Mouse (Mus musculus) frontal cortex, postnatal 14 days (tissue): ENCODE data around the gene Ccdc177.

Experiments
- DNase-seq, 2 experiments: peaks; one replicate each; pipeline ENCODE4 v3.0.0; 2022; ENCODE audit warnings: low spot score in 2 of 2

Gene Ccdc177

DNA sequence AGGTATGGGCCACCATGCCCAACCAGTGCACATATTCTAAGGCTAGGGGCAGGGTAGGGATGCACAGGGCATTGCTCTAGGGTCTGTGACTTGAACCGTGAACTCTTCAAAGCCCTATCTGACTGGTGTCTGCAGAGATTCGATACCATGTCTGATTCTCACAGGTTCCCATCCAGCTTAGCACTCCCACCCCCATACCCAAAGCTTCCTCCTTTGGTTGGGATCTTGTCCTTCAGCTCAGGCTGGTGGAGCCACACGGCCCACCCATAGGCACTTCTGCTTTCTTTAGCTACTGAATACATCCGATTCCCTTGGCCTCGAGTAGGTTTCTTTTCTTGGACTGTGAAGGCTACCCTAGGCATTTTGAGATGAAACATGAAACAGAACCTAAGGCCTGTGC, 24.5 kb upstream of the Ccdc177 start:
- DNase-seq = no peak

DNA sequence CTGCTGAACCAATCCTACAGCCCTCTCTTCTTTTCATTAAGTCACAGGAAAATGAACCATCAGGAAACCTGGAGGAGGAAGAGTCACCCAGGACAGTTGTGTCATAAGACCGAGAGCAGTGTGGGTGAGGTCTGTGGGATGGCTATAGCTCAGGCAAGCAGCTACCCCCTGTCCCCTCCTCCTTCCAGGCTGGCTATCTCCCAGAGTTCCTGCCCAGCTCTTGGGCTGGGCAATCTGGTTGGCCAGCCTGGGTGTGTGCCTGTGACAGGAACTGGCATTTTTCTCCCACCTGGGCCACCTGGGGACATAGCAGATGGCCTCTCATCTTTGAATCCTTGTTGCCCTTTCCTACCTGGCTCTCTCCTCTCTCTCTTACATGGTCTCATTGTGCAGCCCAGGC, 23.4 kb upstream of the Ccdc177 start:
- DNase-seq = no peak

DNA sequence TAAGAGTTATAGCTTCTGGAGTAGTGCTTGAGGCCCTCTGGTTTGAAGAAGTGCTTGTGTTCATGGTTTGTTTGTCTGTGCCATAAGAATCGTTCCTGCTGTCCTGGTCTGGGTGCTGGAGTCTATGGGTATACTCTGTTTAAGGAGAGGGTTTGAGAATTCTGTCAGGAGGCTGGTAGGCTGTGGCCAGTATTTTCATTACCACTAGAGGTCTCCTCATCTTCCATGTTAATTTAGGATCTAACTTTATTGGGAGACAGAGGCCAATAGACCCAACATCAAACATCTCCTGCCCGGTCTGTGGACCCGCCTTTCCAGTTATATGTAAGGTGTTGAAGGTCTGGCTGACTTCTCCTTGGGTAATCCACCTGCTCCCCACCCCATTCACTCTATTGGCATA, 22.4 kb upstream of the Ccdc177 start:
- no peak for DNase-seq

DNA sequence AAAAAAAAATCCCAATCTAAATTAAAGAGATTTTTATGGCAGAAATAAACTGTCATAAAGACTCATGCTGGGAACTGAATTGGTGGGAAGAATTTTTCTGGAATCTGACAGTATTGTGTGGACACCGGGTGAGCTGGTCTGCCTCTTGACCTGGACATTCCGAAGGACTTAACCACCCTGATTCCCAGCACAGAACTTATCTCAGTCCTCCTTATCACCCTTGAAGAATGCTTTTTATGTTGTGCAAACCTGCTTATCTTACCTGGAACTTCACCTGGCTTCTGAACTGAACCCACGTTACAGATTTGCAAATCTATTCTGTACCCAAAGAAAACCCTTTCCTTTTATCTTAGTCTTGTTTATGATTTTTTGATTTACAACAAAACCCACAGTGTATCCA, 21.7 kb upstream of the Ccdc177 start:
- DNase-seq = no peak

DNA sequence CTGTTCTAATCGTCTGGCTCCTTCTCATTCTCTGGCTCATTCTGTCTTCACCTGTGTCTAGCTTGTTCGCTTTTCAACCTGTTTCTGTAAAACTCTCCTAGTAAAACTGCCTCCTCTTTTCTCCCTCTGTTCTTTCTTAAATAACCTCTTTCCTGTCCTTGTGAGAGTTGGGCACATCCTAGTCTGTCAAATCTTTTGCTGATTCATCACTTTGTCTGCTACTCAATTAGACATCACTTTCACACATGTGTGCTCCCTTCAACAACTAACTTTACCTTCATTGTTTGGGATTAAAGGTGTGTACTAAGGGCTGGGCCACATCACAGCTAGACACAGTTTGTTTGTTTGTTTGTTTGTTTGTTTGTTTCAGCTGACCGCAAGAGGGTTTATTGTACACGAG, 19.3 kb upstream of the Ccdc177 start:
- DNase-seq = no peak

DNA sequence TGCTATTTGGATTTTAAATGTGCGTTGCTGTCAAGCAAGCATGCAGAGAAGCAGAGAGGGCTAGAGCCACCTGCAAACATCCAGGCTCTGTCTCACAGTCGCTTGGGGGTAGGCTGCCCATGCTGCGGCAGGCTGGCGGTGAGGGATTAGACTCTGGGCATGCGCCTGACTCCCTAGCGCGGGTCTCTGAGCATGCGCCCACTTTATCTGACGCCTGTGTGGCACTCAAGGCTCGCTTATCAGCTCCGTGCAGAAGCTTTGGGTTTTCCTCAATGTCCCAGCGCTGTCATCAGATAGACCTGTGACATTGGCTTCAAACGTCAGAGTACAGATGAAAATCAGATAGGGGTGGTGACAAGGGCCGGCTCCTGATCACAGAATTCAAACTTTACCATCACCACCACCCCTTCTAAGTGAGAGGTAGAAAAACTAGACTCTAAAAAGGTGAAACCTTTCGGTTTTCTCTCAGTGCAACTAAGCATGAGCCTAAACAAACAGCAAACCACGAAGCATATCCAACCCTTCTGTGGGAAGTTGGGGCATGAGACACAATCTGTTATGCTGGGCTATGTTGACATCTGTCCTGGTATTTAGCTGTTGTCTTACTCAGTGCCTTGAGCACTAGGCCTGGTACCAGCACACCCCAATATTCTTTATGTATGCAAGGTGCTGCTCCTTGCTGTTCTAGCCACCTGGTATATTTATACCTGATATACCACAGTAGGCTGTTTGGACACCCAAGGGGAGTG, 17.9 kb upstream of the Ccdc177 start:
- no peak for DNase-seq

DNA sequence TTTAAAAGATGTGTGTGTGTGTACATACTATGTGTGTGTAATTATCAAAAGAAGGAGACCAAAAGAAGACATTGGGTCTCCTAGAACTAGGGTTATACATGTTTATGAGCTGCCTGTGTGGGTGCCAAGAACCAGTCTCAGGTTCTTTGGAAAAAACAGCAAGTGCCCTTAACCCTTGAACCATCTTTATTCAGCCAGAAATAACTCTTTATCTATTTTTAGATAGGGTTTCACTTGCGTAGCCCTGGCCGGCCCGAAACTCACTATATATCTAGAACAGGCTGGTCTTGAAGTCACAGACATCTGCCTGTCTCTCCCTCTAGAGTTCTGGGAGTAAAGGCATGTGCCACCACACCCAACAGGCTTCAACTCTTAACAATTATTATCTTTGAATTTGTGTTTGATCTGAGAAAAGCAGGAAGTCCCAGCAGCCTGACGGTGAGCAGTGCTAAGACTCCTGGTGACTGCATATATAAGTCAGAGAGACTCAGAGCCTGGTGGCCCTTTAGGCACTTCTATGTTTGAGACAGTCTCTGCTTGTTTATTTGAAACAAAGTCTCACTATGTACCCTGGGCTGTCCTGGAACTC, 15.7 kb upstream of the Ccdc177 start:
- DNase-seq = no peak

DNA sequence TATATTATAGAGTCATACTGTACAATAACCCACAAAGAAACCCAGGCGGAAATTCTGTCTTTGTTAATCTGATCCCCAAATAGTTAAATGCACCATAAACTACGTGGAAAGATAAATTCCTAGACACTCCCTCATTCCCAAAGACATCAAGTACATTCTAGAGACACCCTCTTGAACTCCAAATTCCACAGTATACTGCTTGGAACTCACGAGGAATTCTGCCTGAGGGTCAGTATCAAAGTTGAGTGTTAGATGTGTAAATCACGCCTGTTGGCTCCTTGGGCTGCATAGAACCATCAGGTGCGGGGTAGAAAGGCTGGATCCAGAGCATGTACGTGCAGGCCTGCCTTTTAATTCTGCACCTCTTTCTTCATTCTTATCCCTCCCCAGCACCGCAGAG, 14.3 kb upstream of the Ccdc177 start:
- DNase-seq = no peak

DNA sequence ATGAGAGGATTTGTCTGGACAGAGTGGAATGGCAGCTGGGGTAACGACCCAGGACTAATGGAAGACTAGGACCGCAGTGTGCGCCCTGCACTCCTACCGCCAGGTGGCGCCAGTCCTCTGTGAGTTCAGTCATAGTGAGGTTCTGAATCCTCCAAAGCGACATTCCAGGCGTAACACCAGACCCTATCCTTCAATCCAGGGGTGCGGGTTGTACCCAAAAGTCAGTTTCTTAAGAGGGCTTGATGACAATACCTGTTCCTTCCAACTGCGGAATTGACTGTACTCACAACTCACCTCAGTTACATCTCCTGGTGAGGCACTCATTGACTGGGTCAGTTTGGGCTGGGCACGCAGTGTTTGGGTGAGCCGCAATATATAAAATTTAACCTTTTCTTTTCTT, 9.2 kb upstream of the Ccdc177 start:
- DNase-seq = peak in 1 of 2 experiments; percentile 71

DNA sequence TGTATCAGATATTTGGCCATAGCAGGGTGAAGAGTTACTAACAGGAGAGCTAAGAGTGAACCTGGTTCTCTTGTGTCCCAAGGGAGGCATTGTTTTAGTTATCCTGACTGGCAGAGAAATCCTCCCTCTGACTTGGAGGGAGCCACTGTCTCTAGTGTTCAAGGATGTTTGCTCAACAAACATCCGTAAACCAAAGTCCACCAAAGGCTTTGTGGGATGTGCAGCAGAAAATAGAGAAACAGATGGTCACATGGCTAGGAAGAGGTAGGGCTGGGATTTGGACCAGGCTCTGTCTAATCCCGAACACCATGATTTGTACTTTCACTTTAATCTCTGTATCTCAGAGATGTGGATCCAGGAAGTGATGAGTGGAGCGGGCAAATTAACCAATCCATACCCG, 3.6 kb upstream of the Ccdc177 start:
- DNase-seq = no peak

DNA sequence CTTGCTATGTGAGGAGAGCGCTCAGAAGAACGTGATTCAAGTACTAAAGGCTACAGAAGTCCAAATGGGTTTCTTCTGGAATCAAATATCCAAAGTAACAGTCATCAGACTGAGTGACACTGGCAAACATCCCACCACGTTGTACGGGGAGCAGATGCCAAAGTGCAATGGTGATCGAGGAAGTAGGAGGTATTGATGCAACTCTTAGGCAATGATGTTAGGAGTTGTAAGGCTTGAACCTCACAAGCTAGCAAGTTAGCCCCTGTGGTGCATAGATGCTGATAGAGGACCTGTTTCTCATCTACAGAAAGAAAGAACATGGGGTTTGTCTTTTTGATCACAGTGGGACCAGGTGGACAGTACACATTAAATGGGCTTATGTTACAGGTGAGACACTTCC, 2.5 kb upstream of the Ccdc177 start:
- DNase-seq = no peak

DNA sequence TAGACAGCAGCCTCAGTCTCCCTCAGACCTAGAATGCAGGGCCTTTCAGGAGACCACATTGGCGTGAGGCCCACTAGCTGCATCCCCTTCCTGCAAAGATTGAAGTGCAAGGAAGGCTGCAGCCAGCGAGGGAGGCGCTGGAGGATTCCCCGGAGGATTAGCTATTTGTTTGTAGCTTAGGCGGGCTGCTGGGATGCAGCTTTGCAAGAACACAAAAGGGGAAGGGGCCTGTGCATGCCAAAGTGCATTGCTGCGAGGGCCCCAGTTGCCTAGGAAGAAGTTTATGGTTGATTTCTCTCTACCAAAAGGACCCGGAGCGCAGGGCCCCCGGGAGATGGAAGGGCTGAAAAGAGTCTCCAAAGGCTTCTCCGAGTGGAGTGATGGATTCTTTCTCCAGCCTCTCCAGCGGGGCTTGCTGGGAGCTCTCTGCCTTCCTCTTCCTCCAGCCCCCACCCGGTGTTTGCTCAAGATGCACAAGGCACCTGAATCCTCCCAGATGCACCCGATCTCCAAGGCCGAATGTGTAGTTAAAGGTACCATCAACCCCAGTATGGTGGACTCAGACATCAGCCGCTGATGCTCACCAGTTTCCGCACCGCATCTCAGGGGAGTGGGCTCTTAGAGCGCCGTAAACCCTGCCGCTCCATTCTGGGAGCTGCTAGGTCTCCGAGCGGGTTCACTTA, 633 bp downstream of the Ccdc177 start:
- DNase-seq = peak; percentile 20 to 40

DNA sequence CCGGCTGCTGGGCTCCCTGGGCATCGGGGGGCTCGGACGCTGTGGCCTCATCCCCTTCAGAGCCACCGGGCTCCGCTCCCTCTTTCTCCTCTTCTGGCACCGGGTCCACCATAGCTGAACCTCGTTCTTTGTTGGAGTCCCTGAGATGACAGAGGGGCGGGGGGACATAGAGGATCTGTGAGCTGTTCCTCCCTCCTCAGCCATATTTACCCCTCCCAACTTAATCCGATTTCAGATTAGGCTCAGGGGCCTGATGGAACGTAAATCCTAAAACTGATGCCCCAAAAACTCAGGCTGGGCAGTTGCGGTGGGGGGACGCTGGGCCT, 1.1 kb downstream of the Ccdc177 start:
- no peak for DNase-seq

DNA sequence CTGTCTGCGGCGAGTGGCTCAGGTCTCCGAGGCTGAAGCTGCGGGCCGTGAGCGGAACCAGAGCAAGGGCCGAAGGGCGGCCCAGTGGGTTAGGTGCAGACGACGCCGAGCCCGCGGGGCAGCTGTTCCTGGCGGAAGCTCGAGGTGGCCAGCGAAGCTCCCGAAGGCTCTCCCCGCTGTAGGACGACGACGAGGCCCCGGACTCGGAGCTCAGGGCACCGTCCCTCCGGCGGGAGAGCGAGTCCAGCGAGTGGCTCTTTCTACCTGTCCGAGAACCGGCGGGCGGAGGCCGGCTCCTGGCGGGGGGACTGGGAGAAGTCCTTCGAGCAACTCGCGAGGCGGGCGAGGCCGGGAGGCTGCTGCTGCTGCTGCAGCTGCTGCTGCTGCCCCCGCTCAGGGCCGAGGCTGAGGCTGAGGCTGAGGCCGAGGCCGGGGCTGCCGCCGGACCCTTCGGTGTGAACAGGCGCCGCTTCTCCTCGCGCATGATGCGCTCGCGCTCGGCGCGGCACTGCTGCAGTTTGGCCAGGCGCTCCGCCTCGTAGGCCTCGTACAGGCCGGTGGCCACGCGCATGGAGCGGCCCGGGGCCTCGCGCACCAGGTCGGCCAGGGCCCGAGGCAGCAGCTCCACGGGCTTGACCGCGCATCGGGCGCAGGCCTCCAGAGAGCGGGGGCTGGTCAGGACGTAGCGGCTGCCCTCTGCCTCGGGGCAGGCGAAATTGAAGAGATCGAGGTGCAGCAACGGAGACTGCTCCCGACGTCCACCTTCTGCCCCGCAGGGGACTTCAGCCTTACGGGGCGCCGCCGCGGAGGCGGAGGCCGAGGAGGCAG, 1.7 kb downstream of the Ccdc177 start:
- no peak for DNase-seq

DNA sequence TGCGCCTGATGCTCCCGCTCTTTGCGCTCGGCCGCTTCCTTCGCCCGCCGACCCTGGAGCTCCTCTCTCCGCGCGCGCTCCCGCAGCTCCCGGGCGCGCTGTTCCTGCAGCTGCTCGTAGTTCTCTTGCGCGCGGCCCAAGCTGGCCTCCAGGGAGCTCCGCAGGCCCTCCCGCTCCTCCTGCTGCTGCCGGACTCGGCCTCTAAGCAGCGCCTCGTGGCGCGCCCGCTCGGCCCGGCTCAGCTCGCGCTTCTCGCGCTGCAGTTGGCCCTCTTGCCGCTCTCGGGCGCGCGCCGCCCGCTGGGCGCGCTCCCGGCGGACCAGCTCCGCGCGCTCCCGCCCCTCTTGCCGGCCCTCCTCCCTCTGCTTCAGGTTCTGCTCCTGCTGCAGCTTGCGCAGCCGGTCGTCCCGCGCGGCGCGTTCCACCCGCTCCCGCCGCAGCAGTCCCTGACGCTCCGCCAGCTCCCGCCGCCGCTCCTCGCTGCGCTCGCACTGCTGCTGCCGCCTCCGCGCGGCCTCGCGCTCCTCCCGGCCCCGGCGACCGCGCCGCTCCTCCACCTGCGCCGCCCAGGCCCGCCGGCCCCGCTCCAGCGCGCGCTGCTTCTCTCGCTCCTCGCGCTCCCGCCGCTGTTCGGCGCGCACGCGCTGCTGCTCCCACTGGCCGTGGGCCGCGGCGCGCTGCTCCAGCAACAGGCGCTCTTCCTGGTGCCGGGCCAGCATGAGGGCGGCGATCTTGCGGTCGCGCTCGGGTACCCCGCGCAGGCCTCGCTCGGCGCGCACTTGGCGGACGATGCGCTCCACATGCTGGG, 2.5 kb downstream of the Ccdc177 start:
- no peak for DNase-seq

DNA sequence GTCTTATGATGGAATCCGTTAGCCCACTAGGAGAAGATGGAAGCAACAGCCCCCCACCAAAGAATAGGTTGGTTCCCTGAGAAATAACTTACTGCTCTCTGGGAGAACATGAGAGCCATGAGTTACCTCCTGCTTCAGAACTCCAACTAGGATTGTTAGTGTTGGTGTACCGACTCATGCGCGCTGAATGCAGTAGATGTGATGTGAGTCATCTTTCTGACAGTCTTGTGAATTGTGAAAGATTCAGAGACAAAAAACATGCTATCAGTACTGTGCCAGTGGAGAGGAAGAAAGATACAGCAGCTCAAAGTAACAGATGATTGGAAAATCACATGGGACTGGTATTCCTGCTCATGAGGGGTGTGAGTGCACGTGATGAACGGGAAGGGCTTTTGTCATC, 8.9 kb downstream of the Ccdc177 start:
- DNase-seq = no peak

DNA sequence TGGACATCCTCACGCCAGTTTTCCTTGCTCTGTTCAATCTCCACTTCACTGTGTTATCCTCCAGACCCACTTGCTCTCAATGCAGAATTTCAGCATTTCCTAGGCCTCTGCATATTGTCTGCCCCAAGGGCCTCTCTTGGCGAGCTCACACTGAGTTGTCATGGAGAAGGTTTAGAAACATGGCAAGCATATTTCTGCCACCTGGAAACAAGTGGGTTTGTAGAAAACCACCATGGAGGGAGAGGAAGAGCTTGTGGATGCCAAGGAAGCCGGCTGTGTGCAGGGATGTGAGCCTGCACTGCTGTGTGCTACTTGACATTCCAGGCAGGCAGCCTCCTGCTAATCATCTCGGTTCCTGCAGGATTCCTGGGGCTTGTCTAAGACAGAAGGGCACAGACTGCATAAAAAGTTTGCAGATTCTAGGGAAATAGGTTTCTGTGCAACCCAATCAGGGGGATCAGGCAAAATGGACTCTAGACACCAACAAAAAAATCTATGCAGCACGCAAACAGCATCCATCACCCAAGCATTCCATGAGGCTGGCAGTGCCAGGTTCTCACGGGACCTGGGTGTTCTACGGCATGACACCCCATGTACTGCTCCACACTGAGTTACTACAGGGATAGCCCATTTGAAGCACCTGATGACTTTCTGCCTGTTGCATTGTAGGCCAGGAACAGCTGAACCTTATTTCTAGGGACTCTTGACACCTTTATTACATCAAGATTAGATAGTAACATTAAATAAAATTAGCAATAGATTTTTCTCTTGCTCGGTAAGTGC, 14.3 kb downstream of the Ccdc177 start:
- no peak for DNase-seq

DNA sequence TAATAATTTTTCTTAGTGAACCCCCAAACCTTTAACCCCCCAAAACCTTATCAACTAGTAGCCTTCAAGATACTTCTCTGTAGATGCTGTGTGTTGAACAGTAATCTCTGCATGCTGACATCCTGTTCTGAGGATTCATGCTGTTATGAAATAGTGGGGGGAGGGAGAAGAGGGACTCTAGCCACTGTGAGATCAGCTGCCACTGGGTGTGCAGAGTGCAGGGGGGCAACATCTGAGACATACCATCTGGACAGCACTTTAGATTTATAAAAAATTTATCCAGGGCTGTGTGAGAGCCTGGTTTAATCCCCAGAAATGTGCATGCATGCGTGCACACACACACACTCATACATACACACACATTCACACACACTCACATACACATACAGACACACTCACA, 15.9 kb downstream of the Ccdc177 start:
- DNase-seq = no peak

DNA sequence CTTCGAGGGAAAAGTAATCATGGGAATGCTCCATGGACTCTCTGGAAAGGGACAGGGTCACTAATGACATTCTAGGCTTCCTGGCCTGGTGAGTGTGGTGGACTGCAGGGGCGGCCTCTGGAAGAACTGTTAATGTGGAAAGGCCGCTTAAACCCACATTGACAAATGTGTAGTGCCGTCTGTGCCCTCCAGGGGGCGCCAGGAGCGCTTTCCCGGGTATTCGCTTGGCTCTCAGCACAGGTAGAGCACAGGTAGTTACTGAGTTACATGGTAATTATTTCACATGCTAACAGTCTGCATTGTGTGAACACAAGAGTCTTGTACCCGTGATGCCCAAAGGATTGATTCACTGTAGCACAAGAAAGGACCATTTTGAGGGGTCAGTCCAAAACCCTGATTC, 21.0 kb downstream of the Ccdc177 start:
- DNase-seq = no peak

DNA sequence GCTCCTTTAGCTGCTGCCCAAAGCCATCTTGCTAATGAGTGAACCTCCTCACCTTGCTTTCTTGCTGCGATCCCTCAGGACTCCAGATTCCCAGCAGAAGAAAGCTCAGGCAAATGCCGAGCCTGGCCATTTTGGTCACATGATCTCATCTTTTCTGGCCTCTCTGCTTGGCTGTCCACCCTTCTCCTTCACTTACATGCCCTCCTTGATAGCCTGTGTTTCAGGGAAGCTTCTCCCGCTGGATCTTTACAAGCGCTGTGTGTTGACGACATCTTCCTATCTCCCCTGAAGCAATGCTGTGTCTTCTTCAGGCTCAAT, 23.2 kb downstream of the Ccdc177 start:
- DNase-seq = no peak
